Mouse (Mus musculus) right cerebral cortex, postnatal 4 days (tissue): ENCODE measurements around the gene AK157302.
A peak's percentile ranks its signal among the peaks of the same experiment; 100 is the strongest.
"Not testable (repeated sequence)": the region's sequence is repeated elsewhere in the genome, so short reads cannot be mapped to it uniquely, and the experiment has no call there.

Source experiments
- DNase-seq: peaks from one replicate; pipeline ENCODE4 v3.0.0-alpha.2; 2022

The AK157302 gene

GRCm38 (mm10) chr13:21495080-21495479, at the start of gene AK157302:
AK157302 (plus strand) TSS chr13:21495223.
- peak; percentile 7 for DNase-seq

- DNase-seq = no peak
Measured at GRCm38 (mm10) chr13:21446796-21447195, 48.2 kb upstream of the AK157302 start.

- DNase-seq = no peak
Measured at GRCm38 (mm10) chr13:21447856-21448614, 47.0 kb upstream of the AK157302 start.

GRCm38 (mm10) chr13:21453042-21453441, 42.0 kb upstream of the AK157302 start:
- no peak for DNase-seq

GRCm38 (mm10) chr13:21453449-21453848, 41.6 kb upstream of the AK157302 start, which contains the start of gene Zscan26:
Zscan26 (minus strand) TSS chr13:21453730.
- peak; percentile 64 for DNase-seq

GRCm38 (mm10) chr13:21454133-21454532, 40.9 kb upstream of the AK157302 start:
- no peak for DNase-seq

- DNase-seq = no peak
Measured at GRCm38 (mm10) chr13:21456347-21456746, 38.7 kb upstream of the AK157302 start.

- not testable (repeated sequence) for DNase-seq
Measured at GRCm38 (mm10) chr13:21462516-21462915, 32.5 kb upstream of the AK157302 start.

- no peak for DNase-seq
Measured at GRCm38 (mm10) chr13:21467336-21467735, 27.7 kb upstream of the AK157302 start.

GRCm38 (mm10) chr13:21468061-21469019, 26.7 kb upstream of the AK157302 start, which contains the start of gene Nkapl:
Nkapl (minus strand) TSS chr13:21468509.
- peak; percentile 73 for DNase-seq

GRCm38 (mm10) chr13:21469097-21469496, 25.9 kb upstream of the AK157302 start:
- no peak for DNase-seq

- no peak for DNase-seq
Measured at GRCm38 (mm10) chr13:21472427-21472826, 22.6 kb upstream of the AK157302 start.

- DNase-seq = peak; percentile 69
Measured at GRCm38 (mm10) chr13:21478759-21479670, 16.0 kb upstream of the AK157302 start, which contains the start of the genes Zkscan4 and Gm10065. Zkscan4 (plus strand) TSS chr13:21478907. Gm10065 (minus strand) TSS chr13:21479441.

- no peak for DNase-seq
Measured at GRCm38 (mm10) chr13:21486881-21487280, 8.1 kb upstream of the AK157302 start.

GRCm38 (mm10) chr13:21492847-21493246, 2.2 kb upstream of the AK157302 start:
- DNase-seq = no peak

- not testable (repeated sequence) for DNase-seq
Measured at GRCm38 (mm10) chr13:21501182-21501581, 6.2 kb downstream of the AK157302 start, which contains the start of gene Gm11273. Gm11273 (minus strand) TSS chr13:21501418.

GRCm38 (mm10) chr13:21502296-21502695, 7.3 kb downstream of the AK157302 start:
- DNase-seq = no peak

GRCm38 (mm10) chr13:21506221-21506649, 11.2 kb downstream of the AK157302 start:
- peak; percentile 71 for DNase-seq

GRCm38 (mm10) chr13:21530136-21530535, 35.1 kb downstream of the AK157302 start:
- no peak for DNase-seq

GRCm38 (mm10) chr13:21530781-21531201, 35.8 kb downstream of the AK157302 start, which contains the start of gene Zkscan8:
Zkscan8 (minus strand) TSS chr13:21531120.
- DNase-seq = peak; percentile 76

- no peak for DNase-seq
Measured at GRCm38 (mm10) chr13:21542708-21543107, 47.7 kb downstream of the AK157302 start, which contains the start of gene Olfr1366. Olfr1366 (minus strand) TSS chr13:21542808.
